Mouse (Mus musculus) heart, embryonic 15.5 days (tissue): ENCODE results near the gene Sdk1. TPM values are rescaled to one million over a fixed set of nuclear protein-coding genes. Genes with fewer than 3 reads are reported as not detected.

ENCODE experiments used
- polyA plus RNA-seq: library from polyadenylated mRNA; unstranded; fragments of >200 nt; fragmentation: Nextera tagmentation; extraction: Ambion mirVana; gene quantifications from 2 replicates; pipeline ENCODE4 v1.2.1, GENCODE M21; 2015

Gene Sdk1
- polyA plus RNA-seq, 1 experiment from 2014 or later = 1.5 TPM

Other genes starting within 250 kb of the Sdk1 start
- gene Card11, start 240.9 kb upstream of the Sdk1 start, polyA plus RNA-seq = 0.29 and 0.60 TPM in 2 replicates